Mouse (Mus musculus) bone marrow, adult 2 months (tissue): ENCODE results near the gene Tspan6.

Experiments
- CTCF ChIP-seq: fragments of 200-500 bp; IDR thresholded peaks from 2 replicates; pipeline ENCODE4 v1.5.1; 2011; ENCODE audit warnings: low read length, control low read depth; ENCODE audit not compliant: control insufficient read depth, insufficient read depth
- POLR2A ChIP-seq: fragments of 200-500 bp; IDR thresholded peaks from 2 replicates; pipeline ENCODE4 v1.6.1; 2011; ENCODE audit warnings: low read depth, mild to moderate bottlenecking, control low read depth, low read length, borderline replicate concordance; ENCODE audit not compliant: control insufficient read depth

DNA sequence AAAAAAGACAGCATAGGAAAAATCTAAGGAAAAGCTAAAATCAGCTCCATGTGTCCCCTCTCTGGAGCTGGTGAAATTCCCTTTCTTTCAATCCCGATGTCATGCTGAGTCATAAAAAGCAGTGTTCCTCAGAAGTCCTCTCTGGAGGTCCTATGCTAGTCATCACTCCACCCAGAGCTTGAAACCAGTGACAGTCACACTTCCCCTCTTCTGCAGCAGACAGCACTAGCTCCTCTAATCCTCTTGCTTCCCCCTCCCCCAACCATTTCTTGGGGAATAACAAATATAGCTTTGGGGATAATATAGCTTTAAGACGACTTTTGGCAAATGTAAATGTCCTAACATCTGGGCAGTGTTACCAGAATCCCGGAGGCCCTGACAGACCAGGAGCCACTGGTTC, 10.0 kb upstream of the Tspan6 start, which contains the start of gene Srpx2:
- no peak for TF ChIP-seq CTCF
- TF ChIP-seq POLR2A = no peak
